Mouse (Mus musculus): ENCODE measurements around the gene Acp6. TPM values are rescaled to one million over a fixed set of nuclear protein-coding genes. Genes with fewer than 3 reads are reported as not detected.

The Acp6 gene
- polyA plus RNA-seq, 1 experiment, result 45.2 TPM

DNA sequence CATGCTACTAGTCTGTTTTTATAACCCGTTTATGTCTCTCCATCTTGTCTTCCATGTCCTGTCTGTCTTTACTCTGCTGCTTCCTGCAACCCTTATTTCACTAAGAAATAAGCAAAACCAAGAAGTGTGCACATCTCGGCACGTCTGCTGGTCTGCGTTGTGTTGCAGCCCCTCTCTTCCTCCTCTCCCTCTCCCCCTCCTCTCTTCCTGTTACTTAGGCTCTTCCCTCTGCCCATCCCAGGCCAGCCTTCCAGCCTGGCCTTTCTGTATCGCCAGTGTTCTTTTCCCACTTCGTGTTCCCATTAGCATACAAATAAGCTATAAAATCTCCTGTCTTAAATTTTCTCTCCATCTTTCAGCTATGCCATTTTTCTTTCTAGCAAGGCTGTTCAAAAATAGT lies 21.9 kb downstream of the Acp6 start:
- no peaks in the 10 kb centered on the region for H3K79me2 ChIP-seq (ENCODE audit: control insufficient read depth, insufficient read depth)
- no peak overlapping the region for H3K4me3 ChIP-seq
- H3K36me3 ChIP-seq (ENCODE audit: control insufficient read depth, insufficient read depth), result no peaks in the 10 kb centered on the region
- H3K27me3 ChIP-seq (ENCODE audit: control insufficient read depth, insufficient read depth, insufficient read length), result no peaks in the 10 kb centered on the region
- H3K4me2 ChIP-seq (ENCODE audit: low read depth), result no peak overlapping the region
- no peak overlapping the region for H3ac ChIP-seq (ENCODE audit: control insufficient read depth, insufficient read length)
- TF ChIP-seq CEBPB (IDR thresholded peaks at IDR 0.05; ENCODE audit: insufficient read depth, poor library complexity, severe bottlenecking), result no peak
- TF ChIP-seq MYOD1 (IDR thresholded peaks at IDR 0.05; ENCODE audit: control insufficient read depth in 1 of 3, insufficient read length in 2 of 3, low read depth in 2 of 3), result no peak

- no peak overlapping the region for H3K4me2 ChIP-seq (ENCODE audit: low read depth)
- no peak overlapping the region for H3ac ChIP-seq (ENCODE audit: control insufficient read depth, insufficient read length)
- no peaks in the 10 kb centered on the region for H3K79me2 ChIP-seq (ENCODE audit: control insufficient read depth, insufficient read depth)
- H3K36me3 ChIP-seq (ENCODE audit: control insufficient read depth, insufficient read depth), result no peaks in the 10 kb centered on the region
- no peak for TF ChIP-seq POLR2AphosphoS2 (IDR thresholded peaks at IDR 0.05; ENCODE audit: insufficient read length, low read depth)
- TF ChIP-seq REST (IDR thresholded peaks at IDR 0.05; ENCODE audit: insufficient read depth, insufficient read length), result no peak
- TF ChIP-seq MYOD1 (IDR thresholded peaks at IDR 0.05; ENCODE audit: control insufficient read depth in 1 of 3, insufficient read length in 2 of 3, low read depth in 2 of 3), result no peak
- no peak for TF ChIP-seq E2F4 (IDR thresholded peaks at IDR 0.05; ENCODE audit: insufficient read depth)
- TF ChIP-seq TCF3 (IDR thresholded peaks at IDR 0.05; ENCODE audit: insufficient read length, low read depth), result no peak
- no peak for TF ChIP-seq USF1 (IDR thresholded peaks at IDR 0.05; ENCODE audit: low read depth)
- TF ChIP-seq TCF12 (IDR thresholded peaks at IDR 0.05; ENCODE audit: insufficient read depth, poor library complexity, severe bottlenecking), result no peak
- TF ChIP-seq MYOG (IDR thresholded peaks at IDR 0.05; ENCODE audit: control insufficient read depth in 1 of 3, insufficient read depth in 1 of 3, insufficient read length in 2 of 3, low read depth in 2 of 3), result no peak
- no peak for TF ChIP-seq SRF (IDR thresholded peaks at IDR 0.05; ENCODE audit: control insufficient read depth, insufficient read length, low read depth)
- TF ChIP-seq POLR2A (IDR thresholded peaks at IDR 0.05; ENCODE audit: insufficient read length, low read depth), result no peak
- TF ChIP-seq CEBPB (IDR thresholded peaks at IDR 0.05; ENCODE audit: insufficient read depth, poor library complexity, severe bottlenecking), result no peak
- TF ChIP-seq MAX (IDR thresholded peaks at IDR 0.05; ENCODE audit: low read depth), result no peak
- H3K4me3 ChIP-seq, result no peak overlapping the region
- peaks cover 6% of the 10 kb centered on the region for H3K27me3 ChIP-seq (ENCODE audit: control insufficient read depth, insufficient read depth, insufficient read length)
Measured at GRCm38 (mm10) chr3:97183810-97184209, 25.2 kb downstream of the Acp6 start.

DNA sequence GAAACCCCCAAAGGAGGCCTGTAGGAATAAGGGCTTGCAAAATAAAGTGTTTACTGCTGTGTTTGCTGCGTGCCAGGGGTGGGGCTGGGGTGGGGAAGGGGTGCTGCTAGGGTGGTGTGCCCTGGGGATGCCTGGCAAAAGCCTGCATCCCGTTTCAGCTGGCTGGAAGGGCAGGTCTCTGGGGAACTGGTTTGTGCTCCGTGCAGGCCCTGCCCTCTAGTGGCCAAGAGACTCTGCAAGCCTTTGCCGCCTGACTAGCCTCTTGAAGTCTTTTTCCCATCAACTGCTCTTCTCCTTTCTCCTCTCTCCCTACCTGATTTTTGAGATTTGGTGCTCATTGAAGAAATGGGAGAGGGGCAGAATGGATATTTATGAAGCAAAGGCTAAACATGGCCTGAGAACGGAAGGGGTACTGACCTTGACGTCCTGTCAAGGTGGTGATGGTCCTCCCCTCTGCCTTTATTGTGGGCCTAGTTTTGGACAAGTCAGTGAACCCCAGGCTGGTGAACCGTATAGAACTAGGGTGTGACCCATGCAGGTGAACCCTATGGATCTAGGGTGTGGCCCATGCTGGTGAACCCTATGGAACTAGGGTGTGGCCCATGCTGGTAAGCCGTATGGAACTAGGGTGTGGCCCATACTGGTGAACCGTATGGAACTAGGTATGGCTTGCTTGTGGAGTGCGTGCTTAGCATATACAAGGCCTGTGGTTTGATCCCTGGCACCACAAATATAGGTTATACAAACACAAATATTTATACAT lies 26.7 kb downstream of the Acp6 start:
- no peak overlapping the region for H3K4me3 ChIP-seq
- no peak overlapping the region for H3K4me2 ChIP-seq (ENCODE audit: low read depth)
- H3K79me2 ChIP-seq (ENCODE audit: control insufficient read depth, insufficient read depth), result no peaks in the 10 kb centered on the region
- H3K27me3 ChIP-seq (ENCODE audit: control insufficient read depth, insufficient read depth, insufficient read length), result peaks cover 6% of the 10 kb centered on the region
- no peaks in the 10 kb centered on the region for H3K36me3 ChIP-seq (ENCODE audit: control insufficient read depth, insufficient read depth)
- TF ChIP-seq TCF12 (IDR thresholded peaks at IDR 0.05; ENCODE audit: insufficient read depth, poor library complexity, severe bottlenecking) (no peak), REST (IDR thresholded peaks at IDR 0.05; ENCODE audit: insufficient read depth, insufficient read length) (no peak), SRF (IDR thresholded peaks at IDR 0.05; ENCODE audit: control insufficient read depth, insufficient read length, low read depth) (no peak), MYOG (IDR thresholded peaks at IDR 0.05; ENCODE audit: control insufficient read depth in 1 of 3, insufficient read depth in 1 of 3, insufficient read length in 2 of 3, low read depth in 2 of 3) (no peak), TCF3 (IDR thresholded peaks at IDR 0.05; ENCODE audit: insufficient read length, low read depth) (no peak), POLR2A (IDR thresholded peaks at IDR 0.05; ENCODE audit: insufficient read length, low read depth) (no peak), USF1 (IDR thresholded peaks at IDR 0.05; ENCODE audit: low read depth) (no peak), MAX (IDR thresholded peaks at IDR 0.05; ENCODE audit: low read depth) (no peak), CEBPB (IDR thresholded peaks at IDR 0.05; ENCODE audit: insufficient read depth, poor library complexity, severe bottlenecking) (no peak), E2F4 (IDR thresholded peaks at IDR 0.05; ENCODE audit: insufficient read depth) (no peak), MYOD1 (IDR thresholded peaks at IDR 0.05; ENCODE audit: control insufficient read depth in 1 of 3, insufficient read length in 2 of 3, low read depth in 2 of 3) (no peak), POLR2AphosphoS2 (IDR thresholded peaks at IDR 0.05; ENCODE audit: insufficient read length, low read depth) (no peak)
- no peak overlapping the region for H3ac ChIP-seq (ENCODE audit: control insufficient read depth, insufficient read length)

DNA sequence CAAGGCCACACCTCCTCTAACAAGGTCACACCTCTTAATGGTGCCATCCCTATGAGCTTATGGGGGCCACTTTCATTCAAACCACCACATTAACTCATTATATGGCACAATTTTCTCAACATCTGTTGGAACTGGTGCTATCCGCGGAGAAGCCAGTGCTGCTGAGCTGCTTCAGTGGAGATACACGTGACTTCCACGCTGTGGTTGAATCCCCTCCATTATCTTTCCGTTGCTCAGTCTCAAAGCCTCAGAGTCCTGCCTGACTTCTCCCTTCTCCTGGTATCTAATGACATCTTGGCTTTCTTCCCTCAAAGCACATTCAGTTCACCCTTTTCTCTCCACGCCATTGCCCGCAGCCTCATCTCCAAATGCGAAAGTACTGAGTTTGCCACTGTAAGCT lies 38.0 kb downstream of the Acp6 start:
- H3K27me3 ChIP-seq (ENCODE audit: control insufficient read depth, insufficient read depth, insufficient read length), result peaks cover 4% of the 10 kb centered on the region
- no peaks in the 10 kb centered on the region for H3K36me3 ChIP-seq (ENCODE audit: control insufficient read depth, insufficient read depth)
- H3ac ChIP-seq (ENCODE audit: control insufficient read depth, insufficient read length), result no peak overlapping the region
- TF ChIP-seq TCF12 (IDR thresholded peaks at IDR 0.05; ENCODE audit: insufficient read depth, poor library complexity, severe bottlenecking) (no peak), POLR2AphosphoS2 (IDR thresholded peaks at IDR 0.05; ENCODE audit: insufficient read length, low read depth) (no peak), E2F4 (IDR thresholded peaks at IDR 0.05; ENCODE audit: insufficient read depth) (no peak), MAX (IDR thresholded peaks at IDR 0.05; ENCODE audit: low read depth) (no peak), SRF (IDR thresholded peaks at IDR 0.05; ENCODE audit: control insufficient read depth, insufficient read length, low read depth) (no peak), POLR2A (IDR thresholded peaks at IDR 0.05; ENCODE audit: insufficient read length, low read depth) (no peak), CEBPB (IDR thresholded peaks at IDR 0.05; ENCODE audit: insufficient read depth, poor library complexity, severe bottlenecking) (no peak), REST (IDR thresholded peaks at IDR 0.05; ENCODE audit: insufficient read depth, insufficient read length) (no peak), MYOG (IDR thresholded peaks at IDR 0.05; ENCODE audit: control insufficient read depth in 1 of 3, insufficient read depth in 1 of 3, insufficient read length in 2 of 3, low read depth in 2 of 3) (no peak), TCF3 (IDR thresholded peaks at IDR 0.05; ENCODE audit: insufficient read length, low read depth) (no peak), USF1 (IDR thresholded peaks at IDR 0.05; ENCODE audit: low read depth) (no peak), MYOD1 (IDR thresholded peaks at IDR 0.05; ENCODE audit: control insufficient read depth in 1 of 3, insufficient read length in 2 of 3, low read depth in 2 of 3) (no peak)
- H3K4me2 ChIP-seq (ENCODE audit: low read depth), result no peak overlapping the region
- H3K79me2 ChIP-seq (ENCODE audit: control insufficient read depth, insufficient read depth), result no peaks in the 10 kb centered on the region
- no peak overlapping the region for H3K4me3 ChIP-seq

All from myocyte (in vitro differentiated cells).